Mouse (Mus musculus): ENCODE measurements at regions not wholly inside any gene's neighbourhood (a gene's known extent, or its start where the extent isn't known, plus 50 kb on each side); places are given as distances from the start of the nearest gene placed in this dataset.

GRCm38 (mm10) chr11:24293860-24294531, 216.1 kb downstream of the Bcl11a start:
- in situ Hi-C loops (cut with MboI, MseI) = no loop called here

DNA sequence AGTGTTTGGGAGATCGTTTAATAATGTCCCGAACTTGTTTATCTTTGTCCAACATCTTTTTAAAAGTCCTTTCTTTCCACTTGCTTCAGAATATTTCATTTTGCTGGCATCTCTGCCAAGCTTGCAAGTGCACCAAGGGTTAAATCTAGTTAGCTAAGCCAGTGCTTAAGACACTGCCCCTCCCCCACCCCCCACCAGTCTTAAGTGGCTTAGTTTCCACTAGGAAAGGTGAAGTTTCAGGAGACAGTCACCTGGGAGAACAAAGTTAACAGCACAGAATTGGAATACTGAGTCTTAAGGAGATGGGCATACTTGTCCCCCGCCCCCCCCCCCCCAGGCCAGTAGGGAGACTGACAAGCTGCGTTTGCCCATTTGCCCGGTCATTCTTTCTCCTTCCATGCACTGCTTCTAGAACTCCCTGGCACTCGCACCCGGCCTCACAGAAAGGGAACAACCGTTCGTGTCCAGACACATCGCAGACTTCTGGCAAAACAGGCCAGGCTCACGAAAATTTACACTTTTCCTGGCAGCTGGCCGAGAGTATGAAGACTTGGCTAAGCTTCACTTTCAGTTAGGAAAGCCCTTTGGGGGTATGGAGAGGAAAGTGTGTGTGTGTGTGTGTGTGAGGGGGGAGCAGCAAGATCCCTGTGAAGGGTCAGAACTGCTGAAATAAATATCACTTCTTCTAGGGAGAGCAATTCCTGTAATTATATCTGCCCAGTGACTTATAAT, 219.2 kb downstream of the Bcl11a start:
- in situ Hi-C loops (cut with MboI, MseI) = no loop called here

DNA sequence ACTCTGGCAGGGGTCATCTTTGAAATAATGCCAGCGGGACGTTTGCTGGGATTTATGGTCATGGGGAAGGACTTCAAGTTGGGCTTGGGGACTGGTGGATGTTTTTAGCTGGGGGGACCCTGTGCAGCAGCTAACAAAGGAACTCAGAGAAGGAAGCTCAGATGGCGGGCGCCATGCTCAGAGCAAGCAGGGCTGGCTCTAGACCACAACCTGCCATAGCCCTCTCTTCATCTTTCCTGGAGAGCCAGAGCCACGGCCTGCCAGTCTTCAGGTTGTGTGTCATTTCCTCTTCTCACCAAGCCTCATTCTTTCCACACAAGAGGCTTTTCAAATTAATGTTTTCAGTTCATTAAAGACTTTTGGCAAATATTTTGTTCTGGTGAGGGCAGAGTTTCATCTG, 219.9 kb downstream of the Bcl11a start:
- in situ Hi-C loops (cut with MboI, MseI) = no loop called here

DNA sequence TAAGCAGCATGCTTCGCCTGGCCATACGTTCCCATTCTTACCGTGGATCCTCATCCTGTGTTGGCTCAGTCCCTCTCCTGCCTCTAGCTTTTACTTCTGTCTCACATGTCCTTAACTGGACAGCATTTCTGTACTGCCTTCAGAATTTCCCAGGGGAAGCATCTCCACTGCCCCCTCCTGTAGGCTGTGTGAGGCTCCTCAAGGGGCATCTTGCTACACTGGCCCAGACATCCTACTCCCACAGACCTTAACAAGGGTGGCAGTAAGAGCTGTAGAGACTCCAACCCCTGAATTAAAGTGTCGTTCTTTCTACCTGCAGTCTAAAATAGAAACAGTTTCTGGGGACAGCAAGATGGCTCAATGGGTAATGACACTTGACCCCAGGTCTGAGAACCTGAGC, 222.5 kb downstream of the Bcl11a start:
- in situ Hi-C loops (cut with MboI, MseI) = no loop called here

GRCm38 (mm10) chr11:24301201-24301600, 223.3 kb downstream of the Bcl11a start:
- in situ Hi-C loops (cut with MboI, MseI) = no loop called here

DNA sequence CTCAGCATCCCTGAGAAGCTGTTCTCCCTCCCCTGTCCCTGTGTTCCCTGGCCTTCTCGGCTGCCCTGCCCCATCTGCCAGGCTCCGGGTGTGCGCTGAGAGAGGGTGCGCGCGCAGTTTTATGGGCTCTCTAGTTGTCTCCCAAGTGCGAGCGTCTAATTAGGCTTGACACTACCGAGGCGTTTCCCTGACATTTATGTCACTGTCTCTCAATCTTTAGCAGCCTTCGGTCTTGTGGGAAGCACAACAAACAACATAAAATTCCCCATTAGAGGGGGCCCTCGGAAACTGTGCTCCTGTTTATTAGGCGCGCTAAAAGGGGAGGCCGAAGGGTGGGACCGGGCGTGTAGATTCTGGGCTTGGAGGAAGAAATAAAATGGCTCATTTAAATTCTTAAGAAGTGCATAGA, 227.3 kb downstream of the Bcl11a start:
- in situ Hi-C loops (cut with MboI, MseI) = no loop called here

- in situ Hi-C loops (cut with MboI, MseI) = no loop called here
Observed at GRCm38 (mm10) chr11:24305691-24306090, 227.8 kb downstream of the Bcl11a start.

DNA sequence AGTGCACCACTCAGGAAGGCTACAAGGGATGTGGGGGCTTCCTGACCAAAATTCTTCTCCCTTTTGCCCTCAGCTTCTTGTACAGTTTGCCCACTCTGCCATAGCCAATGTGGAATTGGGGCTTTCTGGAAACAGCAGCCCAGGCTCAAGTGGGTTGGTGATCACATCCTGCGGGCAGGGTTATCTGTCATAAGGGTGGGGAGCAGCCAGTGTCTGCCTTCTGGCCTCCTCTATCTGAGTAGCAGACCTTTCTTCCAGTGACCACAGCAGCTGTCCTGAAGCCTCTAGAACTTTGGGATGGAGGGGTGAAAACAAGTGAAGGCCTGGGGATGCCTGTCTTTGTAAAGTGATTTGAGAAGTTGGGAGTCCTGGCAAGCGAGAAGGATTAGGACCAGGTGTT, 228.2 kb downstream of the Bcl11a start:
- in situ Hi-C loops (cut with MboI, MseI) = no loop called here

- in situ Hi-C loops (cut with MboI, MseI) = no loop called here
Observed at GRCm38 (mm10) chr11:24307601-24308252, 229.9 kb downstream of the Bcl11a start.

DNA sequence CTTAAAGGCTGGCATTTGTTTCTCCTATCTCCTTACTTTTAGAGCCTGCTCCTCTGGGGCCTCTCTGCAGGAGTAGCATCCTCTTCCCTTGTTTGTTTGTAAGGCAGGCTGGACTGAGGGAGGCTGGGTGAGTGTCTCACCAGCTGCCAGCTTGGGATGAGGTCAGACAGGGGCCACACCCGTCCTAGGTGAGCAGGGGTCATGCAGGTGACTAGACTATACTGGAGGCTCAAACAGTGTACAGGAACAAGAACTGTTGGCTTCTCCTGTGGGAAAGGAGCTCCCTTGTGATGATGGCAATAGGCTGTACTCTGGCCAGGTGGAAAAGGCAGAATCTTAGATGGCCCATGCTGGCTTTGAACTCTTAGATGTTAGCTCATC, 230.4 kb downstream of the Bcl11a start:
- in situ Hi-C loops (cut with MboI, MseI) = no loop called here

DNA sequence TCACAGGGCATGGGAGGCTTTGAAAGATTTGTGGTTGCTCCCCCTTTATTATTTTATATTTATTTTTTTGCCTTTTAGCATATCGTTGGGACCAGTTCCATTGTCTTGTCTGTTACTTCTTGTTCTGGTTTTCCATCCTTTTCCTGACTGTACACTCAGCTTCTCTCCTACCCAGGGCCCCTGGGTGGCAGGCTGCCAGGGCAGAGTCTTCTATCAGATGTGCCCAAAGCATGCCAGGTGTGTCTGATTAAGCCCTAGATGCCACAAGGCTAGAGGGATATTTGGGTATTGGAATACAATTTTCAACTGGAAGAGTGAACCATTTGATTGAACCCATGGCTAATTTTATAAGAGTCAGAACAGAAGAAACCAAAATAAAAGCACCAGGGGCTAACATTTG, 236.2 kb downstream of the Bcl11a start:
- in situ Hi-C loops (cut with MboI, MseI) = no loop called here

DNA sequence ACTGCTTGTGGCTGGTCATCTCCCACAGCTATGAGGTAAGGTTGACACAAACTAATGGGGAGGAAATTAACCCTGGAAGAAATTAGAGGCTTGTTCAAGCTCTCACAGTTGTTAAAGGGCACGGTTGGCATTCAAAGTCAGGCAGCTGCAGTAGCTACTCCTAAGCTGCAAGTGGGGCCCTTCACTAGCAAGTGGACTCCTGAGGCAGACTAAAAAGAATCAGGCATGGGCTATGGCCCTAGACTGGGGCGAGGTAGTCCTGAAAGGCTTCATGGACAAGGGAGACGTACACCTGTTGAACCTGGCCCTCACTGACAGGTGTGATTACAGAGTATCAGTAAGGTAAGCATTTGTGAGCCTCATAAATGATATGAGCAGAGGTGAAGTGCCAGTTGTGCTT, 237.7 kb downstream of the Bcl11a start:
- in situ Hi-C loops (cut with MboI, MseI) = no loop called here

- in situ Hi-C loops (cut with MboI, MseI) = no loop called here
Observed at GRCm38 (mm10) chr11:24316198-24316597, 238.3 kb downstream of the Bcl11a start.

DNA sequence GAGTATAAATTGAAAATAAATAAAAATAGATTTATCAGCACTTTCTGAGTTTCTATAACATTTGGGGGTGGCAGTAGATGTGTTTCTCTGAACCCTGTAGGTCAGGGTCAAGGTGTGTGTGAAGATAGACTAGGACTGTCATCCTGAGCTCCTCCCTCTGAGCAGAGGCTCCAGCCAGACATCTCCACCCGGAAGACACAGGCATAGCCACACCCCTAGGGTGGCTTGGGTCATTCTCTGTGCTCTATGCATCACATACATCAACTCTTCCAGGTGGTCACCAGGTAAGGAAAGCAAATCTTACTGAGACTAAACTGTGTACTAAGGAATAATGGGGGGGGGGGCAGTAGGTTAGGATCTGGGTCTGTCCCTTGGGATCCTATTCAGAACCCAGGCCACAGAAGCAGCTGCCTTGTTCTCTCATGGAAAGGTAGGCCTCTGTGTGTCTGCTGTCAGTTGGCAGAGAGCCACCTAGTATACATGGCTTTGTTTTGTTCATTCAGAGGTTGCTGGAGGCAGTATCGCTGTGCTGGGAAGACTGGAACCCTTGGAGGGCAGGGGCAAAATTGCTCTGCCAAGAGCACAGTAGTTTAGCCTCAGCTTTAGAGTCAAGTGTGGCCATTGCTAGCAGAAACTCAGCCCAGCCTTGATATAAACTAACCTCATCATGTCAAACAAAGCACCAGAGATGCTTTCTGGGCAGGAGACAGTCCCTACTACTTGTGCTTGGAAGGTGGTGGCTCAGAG, 240.3 kb downstream of the Bcl11a start:
- in situ Hi-C loops (cut with MboI, MseI) = no loop called here

DNA sequence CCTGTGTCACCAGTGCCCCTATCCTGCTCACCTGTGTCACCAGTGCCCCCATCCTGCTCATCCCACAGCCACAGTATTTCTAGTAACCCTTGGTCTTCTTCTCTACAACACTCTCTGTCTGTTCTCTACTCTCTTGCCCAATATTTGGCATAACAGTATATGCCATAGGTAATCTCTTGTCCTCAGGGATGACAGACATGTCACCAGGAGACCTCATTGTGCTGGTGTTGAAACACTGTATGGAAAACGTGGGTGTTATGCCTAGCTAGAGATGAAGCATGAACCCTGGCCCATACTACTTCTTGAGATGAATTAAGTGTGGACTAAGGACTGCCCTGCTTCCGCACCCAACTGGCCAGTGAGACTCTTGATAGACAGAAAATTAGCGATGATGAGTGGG, 241.4 kb downstream of the Bcl11a start:
- in situ Hi-C loops (cut with MboI, MseI) = no loop called here

DNA sequence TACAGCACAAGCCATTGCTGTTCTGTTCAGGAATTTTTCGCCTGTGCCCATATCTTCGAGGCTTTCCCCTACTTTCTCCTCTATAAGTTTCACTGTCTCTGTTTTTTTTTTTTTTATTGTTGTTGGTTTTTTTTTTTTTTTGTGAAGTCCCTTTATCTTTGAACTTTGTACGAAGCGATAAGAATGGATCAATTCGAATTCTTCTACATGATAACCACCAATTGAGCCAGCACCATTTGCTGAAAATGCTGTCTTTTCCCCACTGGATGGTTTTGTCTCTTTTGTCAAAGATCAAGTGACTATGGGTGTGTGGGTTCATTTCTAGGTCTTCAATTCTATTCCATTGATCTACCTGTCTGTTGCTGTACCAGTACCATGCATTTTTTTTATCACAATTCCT, 244.6 kb downstream of the Bcl11a start:
- in situ Hi-C loops (cut with MboI, MseI) = loop anchor here (10.0 kb wide), 1 partner anchor 58 kb away; no protein-coding TSS in a partner anchor

GRCm38 (mm10) chr11:24328481-24328880, 250.6 kb downstream of the Bcl11a start:
- in situ Hi-C loops (cut with MboI, MseI) = loop anchor here (10.0 kb wide), 1 partner anchor 64 kb away; no protein-coding TSS in a partner anchor

DNA sequence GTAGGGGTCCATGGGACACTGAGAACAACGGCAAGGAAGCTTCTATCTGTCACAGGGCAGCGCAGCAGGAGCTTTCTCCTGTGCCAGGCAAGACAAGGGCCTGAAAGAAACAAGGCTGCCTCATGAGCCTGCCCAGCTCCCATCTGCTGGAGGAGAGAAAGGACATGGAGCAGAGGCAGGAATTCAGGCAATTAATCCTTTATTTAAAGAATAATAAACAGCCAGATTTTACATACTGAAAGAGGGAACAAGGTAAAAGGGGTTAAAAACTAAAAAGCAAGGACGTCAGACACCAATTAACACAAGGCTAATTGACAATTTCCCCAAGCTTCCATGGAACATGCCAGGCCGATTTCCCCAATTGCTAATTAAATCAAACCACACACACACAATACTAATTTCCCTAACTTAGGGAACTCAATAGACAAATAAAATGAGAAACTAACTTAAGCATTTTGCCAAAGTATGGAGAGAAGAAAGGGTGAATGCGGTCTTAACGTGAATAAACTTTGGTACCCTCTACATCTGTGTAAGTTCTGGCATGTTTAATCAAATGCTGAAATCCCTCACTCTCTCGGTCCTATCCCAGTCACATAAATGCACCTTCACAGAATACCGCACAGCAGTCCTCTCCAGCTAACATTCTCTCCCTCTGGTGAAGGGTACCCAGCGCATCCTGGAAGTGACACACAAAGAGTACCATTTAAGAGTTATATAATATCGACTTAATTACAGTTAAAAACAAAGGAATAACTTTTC, 252.7 kb downstream of the Bcl11a start:
- in situ Hi-C loops (cut with MboI, MseI) = no loop called here

DNA sequence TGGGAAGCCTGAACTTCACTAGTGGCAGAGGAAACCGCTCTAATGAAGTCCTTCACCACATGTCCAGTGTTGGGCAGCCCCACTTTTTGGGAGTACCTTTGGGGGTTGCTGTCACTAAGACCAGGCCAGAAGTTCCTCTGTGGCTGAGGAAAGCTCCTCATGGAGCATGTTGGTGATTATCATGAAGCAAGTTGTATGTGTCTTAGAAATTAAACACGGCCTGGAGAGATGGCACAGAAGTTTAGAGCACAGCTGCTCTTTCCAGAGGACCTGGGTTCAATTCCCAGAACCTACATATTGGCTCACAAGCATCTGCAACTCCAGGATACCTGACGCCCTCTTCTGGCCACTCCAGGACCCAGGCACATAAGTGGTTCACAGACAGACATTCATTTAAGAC, 254.4 kb downstream of the Bcl11a start:
- in situ Hi-C loops (cut with MboI, MseI) = no loop called here

GRCm38 (mm10) chr11:24333111-24333510, 255.3 kb downstream of the Bcl11a start:
- in situ Hi-C loops (cut with MboI, MseI) = no loop called here

- in situ Hi-C loops (cut with MboI, MseI) = no loop called here
Observed at GRCm38 (mm10) chr11:24335256-24335655, 257.4 kb downstream of the Bcl11a start.

Data from T-helper 1 cell (primary cell).